Mouse (Mus musculus) hindbrain, embryonic 15.5 days (tissue): ENCODE measurements around the gene Ncapd3. TPM values are rescaled to one million over a fixed set of nuclear protein-coding genes. Genes with fewer than 3 reads are reported as not detected.

Experiments
- ATAC-seq: fragments of 200-750 bp; cut with Nextera tagmentation; 2 replicates; pipeline ENCODE4 v1.8.0; 2017; ENCODE audit warnings: low read depth, moderate number of reproducible peaks, moderate TSS enrichment; ENCODE audit not compliant: low FRiP score
- H3K27ac ChIP-seq: fragments of 300-500 bp; sonication (generic); replicated peaks from 2 replicates; pipeline ENCODE4 v1.5.1; 2015; ENCODE audit warnings: mild to moderate bottlenecking, inconsistent platforms
- H3K27me3 ChIP-seq: fragments of 300-500 bp; sonication (generic); 2 replicates; pipeline ENCODE4 v1.6.1; 2015; ENCODE audit warnings: control low read depth, inconsistent platforms
- H3K36me3 ChIP-seq: fragments of 300-500 bp; sonication (generic); 2 replicates; pipeline ENCODE4 v1.6.1; 2015; ENCODE audit warnings: control low read depth, inconsistent platforms
- H3K4me1 ChIP-seq: fragments of 300-500 bp; sonication (generic); replicated peaks from 2 replicates; pipeline ENCODE4 v1.6.1; 2015; ENCODE audit warnings: control low read depth, inconsistent platforms
- H3K4me2 ChIP-seq: fragments of 300-500 bp; sonication (generic); 2 replicates; pipeline ENCODE4 v1.6.1; 2015; ENCODE audit warnings: moderate library complexity, mild to moderate bottlenecking, inconsistent platforms
- H3K4me3 ChIP-seq: fragments of 300-500 bp; sonication (generic); 2 replicates; pipeline ENCODE4 v1.5.1; 2015; ENCODE audit warnings: mild to moderate bottlenecking, inconsistent platforms
- H3K9ac ChIP-seq: fragments of 300-500 bp; sonication (generic); 2 replicates; pipeline ENCODE4 v1.6.1; 2015; ENCODE audit warnings: inconsistent platforms
- H3K9me3 ChIP-seq: fragments of 300-500 bp; sonication (generic); 2 replicates; pipeline ENCODE4 v1.6.1; 2016; ENCODE audit warnings: control low read depth, inconsistent platforms
- WGBS: fragments of 180-500 bp; shearing (Covaris S2); methylation state at CpG from one replicate; pipeline ENCODE4 v1.1.7; 2015; 5-methylcytosine and 5-hydroxymethylcytosine counted together
- polyA plus RNA-seq: library from polyadenylated mRNA; unstranded; fragments of >200 nt; fragmentation: Nextera tagmentation; extraction: Ambion mirVana; gene quantifications from 2 replicates; pipeline ENCODE4 v1.2.1, GENCODE M21; 2015

Gene Ncapd3
- polyA plus RNA-seq, 1 experiment from 2014 or later, result 15.4 TPM

- Histone ChIP-seq H3K9me3 (no peaks in the 10 kb centered on the region), H3K27ac (0 out of 2 replicates have a peak overlapping the region, but pooled peaks have one; percentile 31), H3K4me1 (peaks cover 17% of the 10 kb centered on the region)
Measured at GRCm38 (mm10) chr9:27005231-27005630, 24.7 kb upstream of the Ncapd3 start.

GRCm38 (mm10) chr9:27005933-27006332 lies 24.0 kb upstream of the Ncapd3 start:
- Histone ChIP-seq H3K4me2 (no peak overlapping the region), H3K9me3 (no peaks in the 10 kb centered on the region), H3K27ac (no peak overlapping the region), H3K27me3 (no peaks in the 10 kb centered on the region), H3K9ac (no peak overlapping the region), H3K36me3 (peaks cover 73% of the 10 kb centered on the region), H3K4me1 (peaks cover 10% of the 10 kb centered on the region), H3K4me3 (no peak overlapping the region)
- WGBS, result 60% methylated on average over 1 of the region's 1 CpGs
- no peak for ATAC-seq

More at GRCm38 (mm10) chr9:27005231-27005630, 24.7 kb upstream of the Ncapd3 start:
- no peaks in the 10 kb centered on the region for H3K27me3 ChIP-seq
- H3K4me3 ChIP-seq, result no peak overlapping the region
- 82% methylated on average over 3 of the region's 3 CpGs for WGBS
- H3K4me2 ChIP-seq, result no peak overlapping the region
- H3K36me3 ChIP-seq, result peaks cover 68% of the 10 kb centered on the region
- no peak overlapping the region for H3K9ac ChIP-seq
- no peak for ATAC-seq

GRCm38 (mm10) chr9:27006866-27007265 lies 23.1 kb upstream of the Ncapd3 start:
- no peak for ATAC-seq
- Histone ChIP-seq H3K9me3 (no peaks in the 10 kb centered on the region), H3K36me3 (peaks cover 81% of the 10 kb centered on the region), H3K4me1 (peaks cover under 1% of the 10 kb centered on the region), H3K27ac (no peak overlapping the region), H3K4me3 (no peak overlapping the region), H3K9ac (no peak overlapping the region), H3K27me3 (no peaks in the 10 kb centered on the region), H3K4me2 (no peak overlapping the region)
- 91% methylated on average over 5 of the region's 5 CpGs for WGBS

GRCm38 (mm10) chr9:27009231-27009630 lies 20.7 kb upstream of the Ncapd3 start:
- Histone ChIP-seq H3K9ac (no peak overlapping the region), H3K27me3 (no peaks in the 10 kb centered on the region), H3K9me3 (no peaks in the 10 kb centered on the region), H3K4me2 (no peak overlapping the region), H3K27ac (no peak overlapping the region), H3K36me3 (peaks cover 89% of the 10 kb centered on the region), H3K4me1 (no peaks in the 10 kb centered on the region), H3K4me3 (no peak overlapping the region)
- no peak for ATAC-seq
- 86% methylated on average over 5 of the region's 5 CpGs for WGBS

GRCm38 (mm10) chr9:27011572-27011971 lies 18.4 kb upstream of the Ncapd3 start:
- peaks cover 88% of the 10 kb centered on the region for H3K36me3 ChIP-seq
- no peaks in the 10 kb centered on the region for H3K27me3 ChIP-seq
- ATAC-seq, result no peak

GRCm38 (mm10) chr9:27018961-27019360 lies 11.0 kb upstream of the Ncapd3 start:
- 94% methylated on average over 10 of the region's 10 CpGs for WGBS
- no peaks in the 10 kb centered on the region for H3K27me3 ChIP-seq
- no peaks in the 10 kb centered on the region for H3K9me3 ChIP-seq
- no peaks in the 10 kb centered on the region for H3K4me1 ChIP-seq
- no peak overlapping the region for H3K4me2 ChIP-seq
- H3K27ac ChIP-seq, result no peak overlapping the region
- peaks cover 49% of the 10 kb centered on the region for H3K36me3 ChIP-seq
- H3K4me3 ChIP-seq, result no peak overlapping the region
- ATAC-seq, result no peak
- H3K9ac ChIP-seq, result no peak overlapping the region

More at GRCm38 (mm10) chr9:27011572-27011971, 18.4 kb upstream of the Ncapd3 start:
- H3K4me2 ChIP-seq, result no peak overlapping the region
- 88% methylated on average over 4 of the region's 4 CpGs for WGBS
- no peaks in the 10 kb centered on the region for H3K4me1 ChIP-seq
- H3K9me3 ChIP-seq, result no peaks in the 10 kb centered on the region
- no peak overlapping the region for H3K9ac ChIP-seq
- no peak overlapping the region for H3K4me3 ChIP-seq
- H3K27ac ChIP-seq, result no peak overlapping the region

- H3K27ac ChIP-seq, result no peak overlapping the region
- ATAC-seq, result no peak
- WGBS, result 92% methylated on average over 4 of the region's 4 CpGs
- H3K9ac ChIP-seq, result no peak overlapping the region
- H3K4me2 ChIP-seq, result no peak overlapping the region
- H3K36me3 ChIP-seq, result peaks cover 9% of the 10 kb centered on the region; the same call in 1 of the 2 replicates
- no peaks in the 10 kb centered on the region for H3K27me3 ChIP-seq
- H3K9me3 ChIP-seq, result no peaks in the 10 kb centered on the region
- peaks cover 28% of the 10 kb centered on the region for H3K4me1 ChIP-seq
- no peak overlapping the region for H3K4me3 ChIP-seq
Measured at GRCm38 (mm10) chr9:27023681-27024080, 6.3 kb upstream of the Ncapd3 start.

GRCm38 (mm10) chr9:27026708-27027107 lies 3.3 kb upstream of the Ncapd3 start:
- 87% methylated on average over 1 of the region's 1 CpGs for WGBS
- no peak overlapping the region for H3K9ac ChIP-seq
- no peak overlapping the region for H3K27ac ChIP-seq
- peaks cover 40% of the 10 kb centered on the region for H3K4me1 ChIP-seq
- no peak for ATAC-seq
- no peaks in the 10 kb centered on the region for H3K9me3 ChIP-seq
- no peaks in the 10 kb centered on the region for H3K36me3 ChIP-seq
- 0 out of 2 replicates have a peak overlapping the region, but pooled peaks have one; percentile 11 for H3K4me3 ChIP-seq
- no peaks in the 10 kb centered on the region for H3K27me3 ChIP-seq
- peak overlapping the region; percentile 83 for H3K4me2 ChIP-seq

GRCm38 (mm10) chr9:27029022-27029827 lies 750 bp upstream of the Ncapd3 start:
- Histone ChIP-seq H3K36me3 (no peaks in the 10 kb centered on the region), H3K27me3 (no peaks in the 10 kb centered on the region), H3K9me3 (no peaks in the 10 kb centered on the region), H3K27ac (peak overlapping the region; percentile 94), H3K9ac (peak overlapping the region; percentile 100), H3K4me2 (peak overlapping the region; percentile 83), H3K4me3 (peak overlapping the region; percentile 100), H3K4me1 (peaks cover 55% of the 10 kb centered on the region)
- peak; percentile 54 for ATAC-seq
- WGBS, result under 1% methylated on average over 48 of the region's 52 CpGs

- Histone ChIP-seq H3K27ac (peak overlapping the region; percentile 94), H3K4me1 (peaks cover 55% of the 10 kb centered on the region)
- ATAC-seq, result peak; percentile 61
Measured at GRCm38 (mm10) chr9:27030763-27031100, 757 bp downstream of the Ncapd3 start.

GRCm38 (mm10) chr9:27043892-27044291 lies 13.9 kb downstream of the Ncapd3 start:
- Histone ChIP-seq H3K27ac (no peak overlapping the region), H3K27me3 (no peaks in the 10 kb centered on the region), H3K9ac (no peak overlapping the region), H3K9me3 (no peaks in the 10 kb centered on the region), H3K4me3 (no peak overlapping the region), H3K4me2 (no peak overlapping the region), H3K4me1 (no peaks in the 10 kb centered on the region), H3K36me3 (peaks cover 60% of the 10 kb centered on the region)
- ATAC-seq, result no peak
- 97% methylated on average over 5 of the region's 5 CpGs for WGBS

More at GRCm38 (mm10) chr9:27030763-27031100, 757 bp downstream of the Ncapd3 start:
- peak overlapping the region; percentile 83 for H3K4me2 ChIP-seq
- H3K4me3 ChIP-seq, result peak overlapping the region; percentile 100
- peak overlapping the region; percentile 60 for H3K9ac ChIP-seq
- no peaks in the 10 kb centered on the region for H3K36me3 ChIP-seq
- no peaks in the 10 kb centered on the region for H3K9me3 ChIP-seq
- WGBS, result 0% methylated on average over 17 of the region's 17 CpGs
- H3K27me3 ChIP-seq, result no peaks in the 10 kb centered on the region

GRCm38 (mm10) chr9:27049492-27049891 lies 19.5 kb downstream of the Ncapd3 start:
- Histone ChIP-seq H3K36me3 (peaks cover 63% of the 10 kb centered on the region), H3K9ac (no peak overlapping the region), H3K9me3 (no peaks in the 10 kb centered on the region), H3K4me3 (no peak overlapping the region), H3K4me2 (no peak overlapping the region), H3K4me1 (no peaks in the 10 kb centered on the region), H3K27me3 (no peaks in the 10 kb centered on the region), H3K27ac (no peak overlapping the region)
- ATAC-seq, result no peak
- WGBS, result 88% methylated on average over 2 of the region's 2 CpGs
